ENCODE assay signal across 18 mouse cellular contexts in genomic region chr5:33901278-33901677, GRCm38 (mm10).
"Had no signal": no experiment of that assay in that cellular context is flagged by ENCODE, and none has a peak within 500 bp of the region (broad histone marks: within the 10 kb centered on the region; RNA-seq: fewer than 3 reads in every experiment).

No protein-coding gene starts in this region.

- ATAC-seq: liver, postnatal 0 days; lung, postnatal 0 days; midbrain, embryonic 13.5 days; midbrain, embryonic 15.5 days had no signal

- DNase-seq: liver, postnatal 0 days; lung, adult 2 months; lung, postnatal 14 days; lung, postnatal 36 days; right cerebral cortex, postnatal 14 days; thymus, adult 2 months; thymus, postnatal 25 days; thymus, postnatal 4 days had no signal

- H3K9me3 ChIP-seq: liver, embryonic 15.5 days; lung, embryonic 15.5 days; megakaryocyte, embryonic 14.5 days; midbrain, embryonic 13.5 days; midbrain, embryonic 15.5 days; neural tube, embryonic 12.5 days; stomach, embryonic 15.5 days had no signal

- H3K27ac ChIP-seq: liver, embryonic 15.5 days; lung, embryonic 15.5 days; macrophage; midbrain, embryonic 13.5 days; midbrain, embryonic 15.5 days; neural tube, embryonic 12.5 days; stomach, embryonic 15.5 days; stomach, postnatal 0 days had no signal

- H3K4me3 ChIP-seq: liver, embryonic 15.5 days; lung, embryonic 15.5 days; megakaryocyte, embryonic 14.5 days; midbrain, embryonic 13.5 days; midbrain, embryonic 15.5 days; neural tube, embryonic 12.5 days; stomach, embryonic 15.5 days had no signal

- H3K4me2 ChIP-seq: liver, embryonic 15.5 days; lung, embryonic 15.5 days; midbrain, embryonic 13.5 days; midbrain, embryonic 15.5 days; neural tube, embryonic 12.5 days; stomach, embryonic 15.5 days had no signal

- H3K4me1 ChIP-seq: liver, embryonic 15.5 days; lung, embryonic 15.5 days; megakaryocyte, embryonic 14.5 days; midbrain, embryonic 13.5 days; midbrain, embryonic 15.5 days; neural tube, embryonic 12.5 days; stomach, embryonic 15.5 days had no signal

- H3K27me3 ChIP-seq: liver, embryonic 15.5 days; lung, embryonic 15.5 days; megakaryocyte, embryonic 14.5 days; midbrain, embryonic 13.5 days; midbrain, embryonic 15.5 days; neural tube, embryonic 12.5 days; stomach, embryonic 15.5 days had no signal

- H3K9ac ChIP-seq: liver, embryonic 15.5 days; liver, postnatal 0 days; lung, embryonic 15.5 days; midbrain, embryonic 13.5 days; midbrain, embryonic 15.5 days; neural tube, embryonic 12.5 days; stomach, embryonic 15.5 days had no signal
